Mouse (Mus musculus) urinary bladder, postnatal 36 days (tissue): ENCODE data around the gene Itpr2.

Experiments
- DNase-seq, 2 experiments: peaks; one replicate each; pipeline ENCODE4 v3.0.0; 2022; ENCODE audit warnings: low spot score in 2 of 2, mixed read lengths in 1 of 2

The Itpr2 gene

DNA sequence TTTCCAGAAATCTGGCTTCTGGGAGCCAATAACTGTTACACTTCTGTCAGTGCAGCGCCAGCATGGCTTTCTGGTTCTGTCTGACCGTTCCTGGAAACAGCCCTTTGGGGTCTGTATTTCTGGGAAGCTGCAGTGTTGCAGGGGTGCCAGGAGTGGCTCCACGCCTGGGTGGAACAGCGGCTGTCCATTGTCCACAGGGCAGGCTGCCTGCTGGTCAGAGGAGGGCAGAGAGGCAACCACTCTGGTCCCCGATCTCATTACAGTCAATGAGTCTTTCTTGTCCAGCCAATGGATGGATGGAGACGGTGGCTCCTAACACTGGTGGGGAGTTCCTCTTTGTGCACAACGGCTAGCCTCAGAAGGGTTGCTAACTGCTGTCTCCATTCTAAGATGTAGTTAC, 150.2 kb downstream of the Itpr2 start:
- no peak for DNase-seq

DNA sequence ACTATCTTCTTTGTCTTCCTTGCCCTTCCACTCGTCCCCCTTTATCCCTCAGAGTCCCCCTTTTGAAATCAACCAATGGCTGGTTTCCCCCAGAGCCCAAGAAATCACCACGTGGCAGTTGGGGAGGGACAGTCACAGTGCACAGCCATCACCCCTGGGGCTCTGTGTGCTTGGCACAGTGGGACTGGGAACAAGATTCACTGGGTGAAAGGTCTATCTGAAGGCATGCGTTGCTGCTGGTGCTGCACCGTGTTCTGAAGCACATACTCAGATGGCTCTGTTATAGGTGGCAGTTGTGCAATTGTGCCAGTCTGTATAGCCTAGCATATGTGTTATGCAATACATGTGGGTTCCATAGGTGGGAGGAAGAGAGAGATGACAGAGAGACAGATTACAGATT, 154.5 kb downstream of the Itpr2 start:
- DNase-seq, result no peak

- no peak for DNase-seq
Observed at GRCm38 (mm10) chr6:146346545-146347195, 155.4 kb downstream of the Itpr2 start.

GRCm38 (mm10) chr6:146344732-146345131, 157.3 kb downstream of the Itpr2 start:
- DNase-seq, result no peak

DNA sequence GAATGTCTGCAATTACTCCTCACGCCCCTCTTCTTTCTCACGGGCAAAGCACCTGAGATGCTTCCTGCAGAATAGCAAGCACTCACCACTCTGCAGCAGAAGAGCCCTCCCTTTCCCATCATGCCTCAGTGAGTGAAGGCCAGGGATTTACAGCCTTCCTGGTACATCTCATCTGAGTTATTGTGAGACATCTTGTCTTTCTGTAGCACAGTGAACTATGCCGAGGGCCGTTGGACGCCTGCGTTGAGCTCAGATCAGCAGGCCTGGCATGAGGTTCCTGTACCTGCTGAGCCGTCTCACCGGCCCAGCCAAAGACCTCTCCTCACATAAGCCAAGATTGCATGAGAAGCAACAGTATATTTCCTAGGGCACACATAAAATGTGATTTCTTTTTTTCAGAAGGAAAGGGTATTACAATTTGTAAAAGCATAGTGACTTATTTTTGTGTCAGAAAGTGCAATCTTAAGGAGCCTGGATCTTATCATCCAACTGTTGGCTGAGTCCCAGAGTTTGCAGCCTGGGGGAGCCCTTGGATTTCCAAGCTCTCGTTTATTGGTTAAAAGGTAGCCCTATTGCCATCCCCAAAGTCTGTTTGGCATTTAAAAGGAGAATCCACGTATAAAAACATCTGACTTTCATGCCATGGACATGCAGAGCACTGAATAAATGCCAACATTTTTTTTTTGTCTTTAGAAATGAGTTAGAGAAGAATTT, 158.2 kb downstream of the Itpr2 start:
- DNase-seq, result no peak

- DNase-seq, result no peak
Observed at GRCm38 (mm10) chr6:146342995-146343394, 159.0 kb downstream of the Itpr2 start.

- DNase-seq, result no peak
Observed at GRCm38 (mm10) chr6:146341934-146342333, 160.1 kb downstream of the Itpr2 start.

GRCm38 (mm10) chr6:146341413-146341812, 160.6 kb downstream of the Itpr2 start:
- no peak for DNase-seq

- DNase-seq, result no peak
Observed at GRCm38 (mm10) chr6:146340951-146341350, 161.1 kb downstream of the Itpr2 start.

GRCm38 (mm10) chr6:146339779-146340178, 162.2 kb downstream of the Itpr2 start:
- DNase-seq, result peak in 1 of 2 experiments; percentile 17

GRCm38 (mm10) chr6:146337237-146337636, 164.8 kb downstream of the Itpr2 start:
- DNase-seq, result no peak

- DNase-seq, result no peak
Observed at GRCm38 (mm10) chr6:146335191-146335590, 166.8 kb downstream of the Itpr2 start.

GRCm38 (mm10) chr6:146333506-146333905, 168.5 kb downstream of the Itpr2 start:
- no peak for DNase-seq

GRCm38 (mm10) chr6:146331017-146331669, 170.9 kb downstream of the Itpr2 start:
- no peak for DNase-seq

DNA sequence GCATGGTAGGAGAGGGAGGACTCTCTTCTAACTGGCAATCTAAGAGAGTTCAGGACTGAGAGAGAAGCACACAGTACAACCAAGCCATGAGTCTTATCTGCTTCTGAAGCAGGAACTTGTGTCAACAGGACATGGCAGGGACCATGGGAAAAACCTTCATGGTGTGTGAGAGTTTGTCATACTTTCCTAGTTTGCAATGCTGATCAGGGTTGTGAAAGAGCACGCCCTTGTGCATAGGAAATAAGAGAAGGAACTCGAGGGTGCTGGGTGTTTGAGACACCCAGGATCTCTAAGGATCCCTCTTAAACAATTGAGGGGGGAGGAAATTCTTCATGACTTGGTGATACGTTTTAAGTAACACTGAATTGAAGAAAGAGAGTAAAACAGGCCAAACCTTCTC, 172.9 kb downstream of the Itpr2 start:
- DNase-seq, result no peak

- no peak for DNase-seq
Observed at GRCm38 (mm10) chr6:146326631-146327030, 175.4 kb downstream of the Itpr2 start.

DNA sequence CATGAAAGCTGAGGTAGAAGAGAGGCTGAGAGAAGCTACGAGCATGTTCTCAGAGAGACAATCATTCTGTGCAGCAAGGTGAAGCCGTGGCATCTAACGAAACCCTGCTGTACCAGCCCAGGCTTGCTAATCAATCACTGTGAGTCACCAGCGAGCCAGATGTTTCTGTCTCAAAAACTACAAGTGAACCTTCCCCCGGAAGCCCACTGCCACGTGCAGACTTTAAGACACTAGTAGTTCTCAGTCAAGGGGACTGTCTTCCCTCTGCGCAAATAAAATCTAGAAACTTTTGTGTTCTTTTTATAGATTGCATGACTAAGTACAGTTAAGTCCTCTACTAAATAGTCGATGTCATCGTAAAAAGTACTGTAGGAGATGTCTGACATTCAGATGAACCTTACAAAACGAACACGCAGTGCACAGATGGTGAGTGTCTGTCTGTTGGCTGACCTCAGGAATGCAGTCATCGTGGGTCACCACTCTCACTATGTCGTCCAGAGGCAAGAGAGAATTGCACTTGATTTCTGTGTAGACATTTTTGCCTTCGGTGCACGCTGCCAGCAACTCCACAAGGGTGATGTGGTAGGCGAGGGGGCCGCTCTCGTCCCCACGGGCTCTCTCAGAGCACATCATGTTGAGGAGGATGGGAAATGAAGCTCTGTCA, 177.3 kb downstream of the Itpr2 start:
- DNase-seq, result peak in 1 of 2 experiments; percentile 5

GRCm38 (mm10) chr6:146322555-146322954, 179.5 kb downstream of the Itpr2 start:
- no peak for DNase-seq

- no peak for DNase-seq
Observed at GRCm38 (mm10) chr6:146321951-146322350, 180.1 kb downstream of the Itpr2 start.

GRCm38 (mm10) chr6:146316415-146316814, 185.6 kb downstream of the Itpr2 start:
- no peak for DNase-seq

DNA sequence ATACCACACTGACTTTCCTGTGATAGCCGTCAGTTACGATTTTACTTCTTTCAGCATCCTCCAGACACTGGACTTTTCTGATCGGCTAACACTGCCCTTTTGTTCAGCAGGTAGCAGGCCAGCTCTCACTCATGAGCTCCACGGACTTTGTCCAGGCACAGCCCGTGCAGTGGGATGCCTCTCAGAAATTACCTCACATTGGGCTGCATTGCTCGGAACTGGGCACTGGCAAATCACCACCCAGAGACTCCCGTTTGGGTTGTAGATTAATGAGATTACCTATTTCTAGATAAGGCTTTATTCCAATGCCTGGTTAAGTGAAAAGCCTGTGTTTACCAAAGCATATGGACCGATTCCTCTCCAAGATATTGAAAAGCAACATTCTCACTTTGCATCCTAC, 186.9 kb downstream of the Itpr2 start:
- no peak for DNase-seq

GRCm38 (mm10) chr6:146314304-146314703, 187.7 kb downstream of the Itpr2 start:
- no peak for DNase-seq
